Mouse (Mus musculus): ENCODE measurements at regions not wholly inside any gene's neighbourhood (a gene's known extent, or its start where the extent isn't known, plus 50 kb on each side); places are given as distances from the start of the nearest gene placed in this dataset.

GRCm38 (mm10) chr3:63638572-63638971, 154.9 kb upstream of the Gm34302 start:
- WGBS = 51% methylated on average over 2 of the region's 2 CpGs
- no peak for ATAC-seq (ENCODE audit: low FRiP score, low TSS enrichment)
- Histone ChIP-seq H3K27ac (ENCODE audit: low read length) (no peak overlapping the region), H3K36me3 (ENCODE audit: insufficient read depth, low read length) (no peaks in the 10 kb centered on the region), H3K4me2 (replicated peaks; ENCODE audit: low read depth, low read length) (no peak overlapping the region), H3K9me3 (ENCODE audit: low read length) (no peaks in the 10 kb centered on the region), H3K27me3 (ENCODE audit: insufficient read depth, low read length) (no peaks in the 10 kb centered on the region), H3K4me3 (ENCODE audit: low read length) (no peak overlapping the region), H3K9ac (replicated peaks; ENCODE audit: low read length) (no peak overlapping the region), H3K4me1 (ENCODE audit: insufficient read depth, low read length) (no peaks in the 10 kb centered on the region)

- Histone ChIP-seq H3K4me3 (ENCODE audit: low read length) (no peak overlapping the region), H3K27ac (ENCODE audit: low read length) (no peak overlapping the region), H3K9me3 (ENCODE audit: low read length) (no peaks in the 10 kb centered on the region), H3K36me3 (ENCODE audit: insufficient read depth, low read length) (no peaks in the 10 kb centered on the region), H3K4me1 (ENCODE audit: insufficient read depth, low read length) (no peaks in the 10 kb centered on the region), H3K27me3 (ENCODE audit: insufficient read depth, low read length) (no peaks in the 10 kb centered on the region), H3K9ac (replicated peaks; ENCODE audit: low read length) (no peak overlapping the region), H3K4me2 (replicated peaks; ENCODE audit: low read depth, low read length) (no peak overlapping the region)
- WGBS = 82% methylated on average over 5 of the region's 5 CpGs
- ATAC-seq (ENCODE audit: low FRiP score, low TSS enrichment) = no peak
These were observed 154.2 kb upstream of the Gm34302 start for GRCm38 (mm10) chr3:63637913-63638312.

GRCm38 (mm10) chr3:63627724-63628123, 144.0 kb upstream of the Gm34302 start:
- Histone ChIP-seq H3K4me2 (replicated peaks; ENCODE audit: low read depth, low read length) (no peak overlapping the region), H3K27me3 (ENCODE audit: insufficient read depth, low read length) (no peaks in the 10 kb centered on the region), H3K4me1 (ENCODE audit: insufficient read depth, low read length) (no peaks in the 10 kb centered on the region), H3K9me3 (ENCODE audit: low read length) (no peaks in the 10 kb centered on the region), H3K36me3 (ENCODE audit: insufficient read depth, low read length) (no peaks in the 10 kb centered on the region), H3K4me3 (ENCODE audit: low read length) (no peak overlapping the region), H3K9ac (replicated peaks; ENCODE audit: low read length) (no peak overlapping the region), H3K27ac (ENCODE audit: low read length) (no peak overlapping the region)
- WGBS = 76% methylated on average over 5 of the region's 5 CpGs
- ATAC-seq (ENCODE audit: low FRiP score, low TSS enrichment) = no peak

- H3K27ac ChIP-seq (ENCODE audit: low read length) = no peak overlapping the region
- no peak overlapping the region for H3K4me2 ChIP-seq (replicated peaks; ENCODE audit: low read depth, low read length)
- ATAC-seq (ENCODE audit: low FRiP score, low TSS enrichment) = no peak
- H3K9ac ChIP-seq (replicated peaks; ENCODE audit: low read length) = no peak overlapping the region
- no peak overlapping the region for H3K4me3 ChIP-seq (ENCODE audit: low read length)
- H3K9me3 ChIP-seq (ENCODE audit: low read length) = 0 out of 2 replicates have a peak, but pooled peaks cover 11% of the 10 kb centered on the region
- H3K4me1 ChIP-seq (ENCODE audit: insufficient read depth, low read length) = peaks cover 8% of the 10 kb centered on the region; the same call in 1 of the 2 replicates
- no peaks in the 10 kb centered on the region for H3K27me3 ChIP-seq (ENCODE audit: insufficient read depth, low read length)
- H3K36me3 ChIP-seq (ENCODE audit: insufficient read depth, low read length) = no peaks in the 10 kb centered on the region
- WGBS = 36% methylated on average over 5 of the region's 5 CpGs
These were observed 132.4 kb upstream of the Gm34302 start for GRCm38 (mm10) chr3:63616127-63616526.

GRCm38 (mm10) chr3:63613652-63614051, 130.0 kb upstream of the Gm34302 start:
- ATAC-seq (ENCODE audit: low FRiP score, low TSS enrichment) = no peak
- H3K27ac ChIP-seq (ENCODE audit: low read length) = no peak overlapping the region
- H3K4me3 ChIP-seq (ENCODE audit: low read length) = no peak overlapping the region
- H3K9ac ChIP-seq (replicated peaks; ENCODE audit: low read length) = no peak overlapping the region
- 0 out of 2 replicates have a peak, but pooled peaks cover 7% of the 10 kb centered on the region for H3K9me3 ChIP-seq (ENCODE audit: low read length)
- no peaks in the 10 kb centered on the region for H3K36me3 ChIP-seq (ENCODE audit: insufficient read depth, low read length)
- H3K4me1 ChIP-seq (ENCODE audit: insufficient read depth, low read length) = peaks cover 15% of the 10 kb centered on the region
- no peaks in the 10 kb centered on the region for H3K27me3 ChIP-seq (ENCODE audit: insufficient read depth, low read length)
- WGBS = 50% methylated on average over 1 of the region's 1 CpGs
- H3K4me2 ChIP-seq (replicated peaks; ENCODE audit: low read depth, low read length) = no peak overlapping the region

GRCm38 (mm10) chr3:63612767-63613363, 129.2 kb upstream of the Gm34302 start:
- H3K9ac ChIP-seq (replicated peaks; ENCODE audit: low read length) = no peak overlapping the region
- H3K4me2 ChIP-seq (replicated peaks; ENCODE audit: low read depth, low read length) = no peak overlapping the region
- peak; percentile 83 for ATAC-seq (ENCODE audit: low FRiP score, low TSS enrichment)
- H3K27me3 ChIP-seq (ENCODE audit: insufficient read depth, low read length) = no peaks in the 10 kb centered on the region
- H3K4me1 ChIP-seq (ENCODE audit: insufficient read depth, low read length) = peaks cover 15% of the 10 kb centered on the region
- no peak overlapping the region for H3K27ac ChIP-seq (ENCODE audit: low read length)
- WGBS = 24% methylated on average over 3 of the region's 3 CpGs
- H3K4me3 ChIP-seq (ENCODE audit: low read length) = no peak overlapping the region
- 0 out of 2 replicates have a peak, but pooled peaks cover 2% of the 10 kb centered on the region for H3K9me3 ChIP-seq (ENCODE audit: low read length)
- no peaks in the 10 kb centered on the region for H3K36me3 ChIP-seq (ENCODE audit: insufficient read depth, low read length)

GRCm38 (mm10) chr3:63610113-63610919, 126.6 kb upstream of the Gm34302 start:
- 29% methylated on average over 5 of the region's 5 CpGs for WGBS
- peak; percentile 60 for ATAC-seq (ENCODE audit: low FRiP score, low TSS enrichment)
- Histone ChIP-seq H3K9me3 (ENCODE audit: low read length) (no peaks in the 10 kb centered on the region), H3K4me1 (ENCODE audit: insufficient read depth, low read length) (peaks cover 15% of the 10 kb centered on the region), H3K4me2 (replicated peaks; ENCODE audit: low read depth, low read length) (peak overlapping the region; percentile 41), H3K36me3 (ENCODE audit: insufficient read depth, low read length) (no peaks in the 10 kb centered on the region), H3K4me3 (ENCODE audit: low read length) (peak overlapping the region; percentile 32; the same call in 1 of the 2 replicates), H3K9ac (replicated peaks; ENCODE audit: low read length) (no peak overlapping the region), H3K27me3 (ENCODE audit: insufficient read depth, low read length) (no peaks in the 10 kb centered on the region), H3K27ac (ENCODE audit: low read length) (0 out of 2 replicates have a peak overlapping the region, but pooled peaks have one; percentile 27)

GRCm38 (mm10) chr3:63609454-63610112, 125.9 kb upstream of the Gm34302 start:
- Histone ChIP-seq H3K9ac (replicated peaks; ENCODE audit: low read length) (no peak overlapping the region), H3K4me1 (ENCODE audit: insufficient read depth, low read length) (peaks cover 15% of the 10 kb centered on the region), H3K4me3 (ENCODE audit: low read length) (peak overlapping the region; percentile 32), H3K27me3 (ENCODE audit: insufficient read depth, low read length) (no peaks in the 10 kb centered on the region), H3K4me2 (replicated peaks; ENCODE audit: low read depth, low read length) (peak overlapping the region; percentile 41), H3K36me3 (ENCODE audit: insufficient read depth, low read length) (no peaks in the 10 kb centered on the region), H3K27ac (ENCODE audit: low read length) (0 out of 2 replicates have a peak overlapping the region, but pooled peaks have one; percentile 27), H3K9me3 (ENCODE audit: low read length) (no peaks in the 10 kb centered on the region)
- WGBS = 18% methylated on average over 17 of the region's 17 CpGs
- ATAC-seq (ENCODE audit: low FRiP score, low TSS enrichment) = peak; percentile 78

GRCm38 (mm10) chr3:63582717-63583696, 99.3 kb upstream of the Gm34302 start:
- Histone ChIP-seq H3K4me3 (ENCODE audit: low read length) (no peak overlapping the region), H3K36me3 (ENCODE audit: insufficient read depth, low read length) (no peaks in the 10 kb centered on the region), H3K4me1 (ENCODE audit: insufficient read depth, low read length) (peaks cover 8% of the 10 kb centered on the region; the same call in 1 of the 2 replicates), H3K4me2 (replicated peaks; ENCODE audit: low read depth, low read length) (no peak overlapping the region), H3K9ac (replicated peaks; ENCODE audit: low read length) (no peak overlapping the region), H3K27me3 (ENCODE audit: insufficient read depth, low read length) (no peaks in the 10 kb centered on the region), H3K9me3 (ENCODE audit: low read length) (no peaks in the 10 kb centered on the region), H3K27ac (ENCODE audit: low read length) (no peak overlapping the region)
- peak; percentile 69; the same call in 1 of the 2 replicates for ATAC-seq (ENCODE audit: low FRiP score, low TSS enrichment)
- WGBS = 46% methylated on average over 15 of the region's 15 CpGs
